Mouse (Mus musculus) bone marrow, adult 2 months (tissue): ENCODE data around the gene Srsf6.

Experiments
- CTCF ChIP-seq: fragments of 200-500 bp; IDR thresholded peaks from 2 replicates; pipeline ENCODE4 v1.5.1; 2011; ENCODE audit warnings: low read length, control low read depth; ENCODE audit not compliant: control insufficient read depth, insufficient read depth
- POLR2A ChIP-seq: fragments of 200-500 bp; IDR thresholded peaks from 2 replicates; pipeline ENCODE4 v1.6.1; 2011; ENCODE audit warnings: low read depth, mild to moderate bottlenecking, control low read depth, low read length, borderline replicate concordance; ENCODE audit not compliant: control insufficient read depth

DNA sequence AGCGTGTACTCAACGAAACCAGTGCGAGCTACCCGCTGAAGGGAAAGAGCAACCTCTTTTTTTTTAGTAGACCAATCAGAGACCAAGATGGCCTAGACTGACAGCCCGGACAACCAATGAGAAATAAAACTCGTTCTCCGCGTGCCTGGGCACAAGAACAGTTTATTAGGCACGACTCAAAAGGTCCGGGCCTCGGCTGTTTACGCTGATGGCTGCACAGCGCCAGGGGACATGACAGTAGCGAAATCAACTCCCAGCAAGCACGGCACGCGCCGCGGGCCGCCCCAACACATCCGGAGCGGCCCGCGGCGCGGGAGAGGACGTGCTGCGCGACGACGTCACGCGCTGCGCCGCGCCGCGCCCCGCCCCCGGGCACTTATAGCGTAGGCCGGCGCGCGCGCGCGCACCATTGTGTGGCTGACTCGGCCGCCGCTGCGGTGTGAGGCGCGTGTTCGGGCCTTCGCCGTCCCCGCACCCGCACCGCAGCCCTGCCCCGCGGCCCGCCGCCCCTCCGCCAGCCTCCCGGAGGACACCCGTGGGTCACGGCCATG lies at the start of gene Srsf6:
- TF ChIP-seq POLR2A (peak; percentile 89; the same call in 1 of the 2 replicates), CTCF (no peak)
